Mouse (Mus musculus): Measurements from ENCODE around the gene Otop2.

- no peak for TF ChIP-seq CTCF (IDR thresholded peaks at IDR 0.05; ENCODE audit: low read depth)
- no peak for TF ChIP-seq EP300 (IDR thresholded peaks at IDR 0.05; ENCODE audit: low read depth)
Measured at GRCm38 (mm10) chr11:115364136-115364535, 57.2 kb downstream of the Otop2 start.
